Mouse (Mus musculus): ENCODE data around the gene Foxp1. TPM values are rescaled to one million over a fixed set of nuclear protein-coding genes. Genes with fewer than 3 reads are reported as not detected.

The Foxp1 gene
- polyA plus RNA-seq, 1 experiment = 93.7 TPM

DNA sequence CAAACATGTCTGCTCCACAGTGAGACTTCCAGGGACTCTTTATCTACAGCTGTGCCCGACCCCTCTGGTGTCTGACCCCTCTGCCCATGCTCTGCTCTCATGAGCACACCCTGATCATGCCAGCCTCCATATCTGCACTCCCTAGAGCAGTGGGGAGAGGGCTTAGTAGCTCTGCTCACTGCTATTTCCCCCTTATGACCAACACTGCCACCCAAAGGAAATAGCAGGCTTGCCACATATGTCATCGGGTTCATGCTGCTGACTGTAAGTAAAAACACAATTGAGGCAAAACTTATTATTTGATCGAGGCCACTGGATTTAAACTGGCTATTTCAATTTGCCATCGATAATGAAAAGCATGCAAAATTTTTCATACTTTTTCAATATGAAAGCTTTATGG lies 270.6 kb downstream of the Foxp1 start:
- Histone ChIP-seq H3K27ac (ENCODE audit: control insufficient read depth, insufficient read depth, low read depth, low read length, poor library complexity) (no peak overlapping the region), H3K4me3 (replicated peaks; ENCODE audit: control insufficient read depth, low read depth, low read length) (no peak overlapping the region), H3K4me1 (ENCODE audit: control insufficient read depth, insufficient read depth, low read length) (peaks cover 6% of the 10 kb centered on the region; the same call in 1 of the 2 replicates)
- TF ChIP-seq POLR2A (IDR thresholded peaks at IDR 0.05; ENCODE audit: borderline replicate concordance, control insufficient read depth, low read depth, low read length) (no peak), CTCF (IDR thresholded peaks at IDR 0.05; ENCODE audit: control insufficient read depth, insufficient read depth, low read length) (peak; percentile 48)
- WGBS = 51% methylated on average over 4 of the region's 4 CpGs

DNA sequence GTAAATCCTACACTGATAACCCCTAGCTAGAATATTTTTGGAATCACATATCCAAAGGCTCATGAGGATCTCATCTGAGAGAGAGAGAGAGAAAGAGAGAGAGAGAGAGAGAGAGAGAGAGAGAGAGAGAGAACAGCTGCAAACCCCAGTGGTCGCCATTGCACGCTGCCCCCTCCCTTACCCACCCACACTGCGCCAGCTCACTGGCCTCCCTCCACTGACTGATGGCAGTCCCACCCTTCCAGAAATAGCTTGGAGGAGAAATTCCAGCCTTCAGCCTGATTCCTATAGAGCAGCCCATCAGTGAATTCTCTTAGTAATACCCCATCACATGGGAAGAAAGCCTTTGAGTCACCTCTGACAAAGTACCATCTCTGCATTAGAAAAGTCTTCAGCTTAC lies 271.3 kb downstream of the Foxp1 start:
- Histone ChIP-seq H3K27ac (ENCODE audit: control insufficient read depth, insufficient read depth, low read depth, low read length, poor library complexity) (no peak overlapping the region), H3K4me1 (ENCODE audit: control insufficient read depth, insufficient read depth, low read length) (peaks cover 6% of the 10 kb centered on the region; the same call in 1 of the 2 replicates), H3K4me3 (replicated peaks; ENCODE audit: control insufficient read depth, low read depth, low read length) (no peak overlapping the region)
- WGBS = 84% methylated on average over 3 of the region's 3 CpGs
- TF ChIP-seq POLR2A (IDR thresholded peaks at IDR 0.05; ENCODE audit: borderline replicate concordance, control insufficient read depth, low read depth, low read length) = no peak
- TF ChIP-seq CTCF (IDR thresholded peaks at IDR 0.05; ENCODE audit: control insufficient read depth, insufficient read depth, low read length) = no peak

DNA sequence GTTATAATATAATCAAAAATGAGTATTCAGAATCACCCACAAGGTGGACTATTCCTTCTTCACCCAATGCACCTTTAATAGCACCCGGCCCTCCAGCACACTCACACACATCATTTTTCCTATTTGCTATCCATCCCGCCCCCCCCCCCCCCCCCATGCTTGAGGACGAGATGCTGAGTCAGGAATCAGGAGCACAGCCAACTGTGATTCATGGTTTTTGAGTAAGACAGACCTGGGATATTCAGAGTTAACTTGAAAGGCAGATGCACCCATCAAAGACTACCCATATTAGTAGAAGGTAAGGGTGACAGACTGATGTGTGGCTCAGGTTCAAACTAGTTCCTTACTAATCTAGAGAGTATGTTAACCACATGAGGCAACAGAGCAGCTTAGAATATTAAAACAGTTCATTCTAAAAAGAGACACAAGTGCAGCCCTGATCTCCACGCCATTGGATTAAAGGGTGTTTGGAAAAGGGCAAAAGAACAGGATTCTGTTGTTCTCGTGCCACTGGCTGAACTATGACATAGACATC lies 273.0 kb downstream of the Foxp1 start:
- H3K27ac ChIP-seq (ENCODE audit: control insufficient read depth, insufficient read depth, low read depth, low read length, poor library complexity) = no peak overlapping the region
- H3K4me1 ChIP-seq (ENCODE audit: control insufficient read depth, insufficient read depth, low read length) = peaks cover 6% of the 10 kb centered on the region; the same call in 1 of the 2 replicates
- TF ChIP-seq POLR2A (IDR thresholded peaks at IDR 0.05; ENCODE audit: borderline replicate concordance, control insufficient read depth, low read depth, low read length) (no peak), CTCF (IDR thresholded peaks at IDR 0.05; ENCODE audit: control insufficient read depth, insufficient read depth, low read length) (no peak)
- no peak overlapping the region for H3K4me3 ChIP-seq (replicated peaks; ENCODE audit: control insufficient read depth, low read depth, low read length)
- WGBS = 78% methylated on average over 5 of the region's 5 CpGs

DNA sequence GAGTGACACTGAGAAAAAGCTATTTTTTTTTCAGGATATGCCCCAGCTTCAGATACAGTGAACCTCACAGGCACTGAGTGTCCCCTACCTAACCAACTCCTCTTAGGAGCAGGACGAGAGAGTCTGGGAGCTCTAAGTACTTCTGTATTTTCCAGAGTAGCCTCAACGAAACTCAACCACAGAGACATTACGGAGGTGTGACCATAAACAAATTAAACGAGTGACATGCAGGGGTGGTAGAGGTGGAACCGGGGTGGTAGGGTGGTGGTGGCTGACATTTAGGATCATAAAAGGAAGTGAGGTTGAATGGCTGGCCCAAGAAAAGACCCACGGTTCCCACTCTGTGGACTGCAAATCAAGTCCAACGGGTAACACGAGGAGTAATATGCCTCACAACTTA lies 274.1 kb downstream of the Foxp1 start:
- no peak overlapping the region for H3K4me3 ChIP-seq (replicated peaks; ENCODE audit: control insufficient read depth, low read depth, low read length)
- H3K4me1 ChIP-seq (ENCODE audit: control insufficient read depth, insufficient read depth, low read length) = peaks cover 6% of the 10 kb centered on the region; the same call in 1 of the 2 replicates
- TF ChIP-seq POLR2A (IDR thresholded peaks at IDR 0.05; ENCODE audit: borderline replicate concordance, control insufficient read depth, low read depth, low read length) = no peak
- TF ChIP-seq CTCF (IDR thresholded peaks at IDR 0.05; ENCODE audit: control insufficient read depth, insufficient read depth, low read length) = no peak
- WGBS = 15% methylated on average over 8 of the region's 8 CpGs
- H3K27ac ChIP-seq (ENCODE audit: control insufficient read depth, insufficient read depth, low read depth, low read length, poor library complexity) = no peak overlapping the region

DNA sequence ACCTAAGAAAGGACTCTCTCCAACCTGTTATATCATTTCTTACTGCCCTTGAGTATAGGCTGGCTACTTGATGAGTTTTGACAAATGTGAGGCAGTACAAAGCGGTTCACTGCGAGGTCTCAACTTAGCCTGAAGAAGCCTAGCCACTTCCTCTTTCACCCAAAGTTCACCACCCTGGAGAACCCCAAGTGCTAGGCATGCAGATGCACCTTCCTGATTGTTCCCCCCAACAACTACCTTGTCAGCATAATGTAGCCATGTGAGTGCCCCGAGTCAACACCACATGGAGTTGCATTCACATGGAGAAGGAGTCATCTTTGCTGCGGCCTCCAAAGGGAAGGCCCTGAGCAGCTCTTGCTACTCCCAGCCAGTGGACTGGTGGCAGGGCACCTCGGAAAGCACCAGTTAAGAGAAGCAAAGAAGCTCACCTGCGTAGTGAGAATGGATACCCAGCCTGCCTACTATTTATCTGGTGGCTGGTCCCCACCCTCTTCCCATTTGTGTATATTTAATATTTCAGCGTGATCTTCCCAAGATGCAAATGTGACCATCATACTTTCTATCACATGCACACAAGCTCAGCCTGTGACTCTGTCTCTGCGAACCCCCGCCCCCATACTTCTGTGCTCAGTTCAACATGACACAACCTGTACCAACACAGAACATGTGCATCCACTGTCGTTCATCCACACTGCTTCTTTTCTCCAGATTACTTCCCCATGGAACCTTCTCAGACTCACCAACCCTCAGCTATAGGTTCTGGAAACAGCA lies 280.7 kb downstream of the Foxp1 start:
- H3K27ac ChIP-seq (ENCODE audit: control insufficient read depth, insufficient read depth, low read depth, low read length, poor library complexity) = no peak overlapping the region
- TF ChIP-seq CTCF (IDR thresholded peaks at IDR 0.05; ENCODE audit: control insufficient read depth, insufficient read depth, low read length) (no peak), POLR2A (IDR thresholded peaks at IDR 0.05; ENCODE audit: borderline replicate concordance, control insufficient read depth, low read depth, low read length) (no peak)
- no peak overlapping the region for H3K4me3 ChIP-seq (replicated peaks; ENCODE audit: control insufficient read depth, low read depth, low read length)
- WGBS = 52% methylated on average over 10 of the region's 10 CpGs
- H3K4me1 ChIP-seq (ENCODE audit: control insufficient read depth, insufficient read depth, low read length) = peaks cover 2% of the 10 kb centered on the region

DNA sequence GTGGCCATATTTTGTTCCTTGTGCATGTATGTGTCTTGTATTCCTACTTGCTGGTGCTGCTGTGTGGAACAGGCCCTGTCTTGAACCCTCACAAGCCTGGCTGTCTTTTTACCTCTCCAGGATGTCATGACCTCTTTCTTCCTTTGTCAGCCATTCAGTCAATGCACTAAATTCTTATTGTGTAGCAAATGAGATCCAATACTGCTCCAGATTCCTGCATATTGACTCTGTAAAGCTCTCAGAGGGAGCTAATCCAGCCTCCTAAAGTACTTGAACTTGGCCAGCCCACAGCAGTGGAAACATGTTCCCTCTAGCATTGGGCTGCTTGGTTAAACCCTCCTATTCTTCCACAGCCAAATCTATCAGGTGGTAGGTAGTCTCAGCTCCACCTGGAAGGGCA lies 281.8 kb downstream of the Foxp1 start:
- Histone ChIP-seq H3K4me3 (replicated peaks; ENCODE audit: control insufficient read depth, low read depth, low read length) (no peak overlapping the region), H3K27ac (ENCODE audit: control insufficient read depth, insufficient read depth, low read depth, low read length, poor library complexity) (no peak overlapping the region), H3K4me1 (ENCODE audit: control insufficient read depth, insufficient read depth, low read length) (peaks cover 2% of the 10 kb centered on the region)
- no peak for TF ChIP-seq POLR2A (IDR thresholded peaks at IDR 0.05; ENCODE audit: borderline replicate concordance, control insufficient read depth, low read depth, low read length)
- TF ChIP-seq CTCF (IDR thresholded peaks at IDR 0.05; ENCODE audit: control insufficient read depth, insufficient read depth, low read length) = no peak

DNA sequence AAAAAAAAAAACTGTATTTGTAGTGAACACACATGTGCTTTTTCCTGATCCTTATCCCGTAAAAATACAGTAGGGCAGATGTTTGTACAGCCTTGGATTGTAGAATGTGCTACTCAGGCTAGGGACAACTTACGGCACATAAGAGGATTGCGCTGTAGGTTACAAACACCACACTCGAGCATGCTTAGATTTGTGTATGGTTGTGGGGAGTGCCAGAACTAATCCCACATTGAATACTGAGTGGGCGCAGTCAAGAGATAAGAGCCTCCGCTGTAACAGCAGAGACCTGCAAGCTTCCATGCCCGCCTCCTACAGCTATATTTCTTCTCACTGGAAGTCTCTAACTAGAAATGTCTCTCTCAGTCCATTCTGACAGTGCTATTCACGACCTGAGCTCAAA lies 286.9 kb downstream of the Foxp1 start:
- Histone ChIP-seq H3K4me1 (ENCODE audit: control insufficient read depth, insufficient read depth, low read length) (no peaks in the 10 kb centered on the region; the same call in none of the 2 replicates), H3K4me3 (replicated peaks; ENCODE audit: control insufficient read depth, low read depth, low read length) (no peak overlapping the region), H3K27ac (ENCODE audit: control insufficient read depth, insufficient read depth, low read depth, low read length, poor library complexity) (no peak overlapping the region)
- TF ChIP-seq CTCF (IDR thresholded peaks at IDR 0.05; ENCODE audit: control insufficient read depth, insufficient read depth, low read length) = no peak
- TF ChIP-seq POLR2A (IDR thresholded peaks at IDR 0.05; ENCODE audit: borderline replicate concordance, control insufficient read depth, low read depth, low read length) = no peak
- WGBS = 67% methylated on average over 8 of the region's 8 CpGs

DNA sequence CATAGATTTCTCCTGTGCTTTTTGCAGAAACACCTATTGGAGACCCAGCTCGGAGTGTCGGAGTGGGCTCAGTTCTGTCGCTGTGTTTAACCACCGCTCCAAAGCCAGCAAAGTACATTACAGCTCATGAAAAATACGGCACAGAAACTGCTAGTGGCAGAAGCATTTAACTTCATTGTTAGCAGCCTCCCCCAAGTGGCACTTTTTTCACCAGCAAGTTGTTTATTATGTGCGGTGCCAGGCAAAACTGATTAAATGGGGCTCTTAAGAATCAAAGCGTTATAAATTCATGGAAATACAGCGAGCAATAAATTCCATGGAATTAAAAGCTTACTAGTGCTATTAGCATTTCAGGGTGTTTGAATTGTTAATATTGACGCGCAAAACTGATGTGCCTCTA lies 289.1 kb downstream of the Foxp1 start:
- no peak for TF ChIP-seq CTCF (IDR thresholded peaks at IDR 0.05; ENCODE audit: control insufficient read depth, insufficient read depth, low read length)
- no peak for TF ChIP-seq POLR2A (IDR thresholded peaks at IDR 0.05; ENCODE audit: borderline replicate concordance, control insufficient read depth, low read depth, low read length)
- no peak overlapping the region for H3K4me3 ChIP-seq (replicated peaks; ENCODE audit: control insufficient read depth, low read depth, low read length)
- no peaks in the 10 kb centered on the region; the same call in 1 of the 2 replicates for H3K4me1 ChIP-seq (ENCODE audit: control insufficient read depth, insufficient read depth, low read length)
- no peak overlapping the region for H3K27ac ChIP-seq (ENCODE audit: control insufficient read depth, insufficient read depth, low read depth, low read length, poor library complexity)
- WGBS = 94% methylated on average over 10 of the region's 10 CpGs

Measured in bone marrow, adult 2 months (tissue).